Mouse (Mus musculus) layer of hippocampus, adult 18-20 months (tissue): ENCODE measurements at regions not wholly inside any gene's neighbourhood (a gene's known extent, or its start where the extent isn't known, plus 50 kb on each side); places are given as distances from the start of the nearest gene placed in this dataset.
"Not testable (repeated sequence)": the region's sequence is repeated elsewhere in the genome, so short reads cannot be mapped to it uniquely, and the experiment has no call there.

Source experiments
- DNase-seq, 2 experiments: peaks; one replicate each; pipeline ENCODE4 v3.0.0; 2022; ENCODE audit warnings: low spot score in 2 of 2

- peak in 1 of 2 experiments; percentile 26 for DNase-seq
These were observed 704.0 kb downstream of the 4930447A16Rik start for GRCm38 (mm10) chr15:38129330-38129729.

- no peak for DNase-seq
These were observed 704.7 kb downstream of the 4930447A16Rik start for GRCm38 (mm10) chr15:38129861-38130631.

- no peak for DNase-seq
These were observed 705.3 kb downstream of the 4930447A16Rik start for GRCm38 (mm10) chr15:38130632-38131028.

- no peak for DNase-seq
These were observed 714.3 kb downstream of the 4930447A16Rik start for GRCm38 (mm10) chr15:38139639-38140038.

GRCm38 (mm10) chr15:38143495-38143894 lies 718.1 kb downstream of the 4930447A16Rik start:
- no peak for DNase-seq

- DNase-seq = no peak
These were observed 726.3 kb downstream of the 4930447A16Rik start for GRCm38 (mm10) chr15:38151654-38152053.

GRCm38 (mm10) chr15:38153821-38154220 lies 728.5 kb downstream of the 4930447A16Rik start:
- DNase-seq = not testable (repeated sequence)

- no peak for DNase-seq
These were observed 733.8 kb downstream of the 4930447A16Rik start for GRCm38 (mm10) chr15:38159161-38159560.

GRCm38 (mm10) chr15:38163721-38164120 lies 738.4 kb downstream of the 4930447A16Rik start:
- DNase-seq = no peak

GRCm38 (mm10) chr15:38164848-38165247 lies 739.5 kb downstream of the 4930447A16Rik start:
- no peak for DNase-seq

GRCm38 (mm10) chr15:38165881-38166445 lies 740.6 kb downstream of the 4930447A16Rik start:
- no peak for DNase-seq

- no peak for DNase-seq
These were observed 741.1 kb downstream of the 4930447A16Rik start for GRCm38 (mm10) chr15:38166476-38166875.

- DNase-seq = no peak
These were observed 742.3 kb downstream of the 4930447A16Rik start for GRCm38 (mm10) chr15:38167618-38168152.

- no peak for DNase-seq
These were observed 743.8 kb downstream of the 4930447A16Rik start for GRCm38 (mm10) chr15:38169191-38169590.
